Mouse (Mus musculus): Measurements from ENCODE around the gene Gm21981. TPM values are rescaled to one million over a fixed set of nuclear protein-coding genes. Genes with fewer than 3 reads are reported as not detected.

Gm21981 gene
- polyA plus RNA-seq (2015; fragmentation: Nextera tagmentation; extraction: Ambion mirVana), result 0.48 and 0.60 TPM in 2 replicates

- peak within 1 kb of the TSS; percentile 89 for H3K9ac ChIP-seq (replicated peaks; ENCODE audit: low read depth, low read length)
- peak within 1 kb of the TSS; percentile 40; the same call in 1 of the 2 replicates for H3K27ac ChIP-seq (ENCODE audit: low read length)
- H3K4me1 ChIP-seq (replicated peaks; ENCODE audit: control insufficient read depth, insufficient read depth, low read length), result peaks cover 14% of the 10 kb centered on the region
- H3K27me3 ChIP-seq (replicated peaks; ENCODE audit: control insufficient read depth, insufficient read depth, low read length), result peaks cover 3% of the 10 kb centered on the region; the same call in 1 of the 2 replicates
- H3K4me3 ChIP-seq (replicated peaks; ENCODE audit: low read length), result peak within 1 kb of the TSS; percentile 77
- WGBS, result 0% methylated on average over 3 of the region's 3 CpGs
- no peaks in the 10 kb centered on the region for H3K9me3 ChIP-seq (ENCODE audit: control insufficient read depth, low read length)
- H3K4me2 ChIP-seq (ENCODE audit: low read length), result peak within 1 kb of the TSS; percentile 81
- H3K36me3 ChIP-seq (ENCODE audit: control insufficient read depth, insufficient read depth), result no peaks in the 10 kb centered on the region
- no peak for ATAC-seq
Measured at GRCm38 (mm10) chr17:47694442-47694502, at the start of gene Gm21981. Gm21981 (minus strand) TSS chr17:47694455.

GRCm38 (mm10) chr17:47742991-47743734, 48.9 kb upstream of the Gm21981 start:
- H3K27me3 ChIP-seq (replicated peaks; ENCODE audit: control insufficient read depth, insufficient read depth, low read length), result peaks cover 15% of the 10 kb centered on the region
- H3K4me2 ChIP-seq (ENCODE audit: low read length), result no peak overlapping the region
- no peak overlapping the region for H3K9ac ChIP-seq (replicated peaks; ENCODE audit: low read depth, low read length)
- H3K36me3 ChIP-seq (ENCODE audit: control insufficient read depth, insufficient read depth), result no peaks in the 10 kb centered on the region
- no peak overlapping the region for H3K4me3 ChIP-seq (replicated peaks; ENCODE audit: low read length)
- peaks cover 5% of the 10 kb centered on the region; the same call in 1 of the 2 replicates for H3K9me3 ChIP-seq (ENCODE audit: control insufficient read depth, low read length)
- H3K4me1 ChIP-seq (replicated peaks; ENCODE audit: control insufficient read depth, insufficient read depth, low read length), result peaks cover 7% of the 10 kb centered on the region
- ATAC-seq, result no peak
- H3K27ac ChIP-seq (ENCODE audit: low read length), result no peak overlapping the region
- 51% methylated on average over 16 of the region's 16 CpGs for WGBS

- H3K9ac ChIP-seq (replicated peaks; ENCODE audit: low read depth, low read length), result no peak overlapping the region
- H3K9me3 ChIP-seq (ENCODE audit: control insufficient read depth, low read length), result peaks cover 5% of the 10 kb centered on the region; the same call in 1 of the 2 replicates
- H3K4me3 ChIP-seq (replicated peaks; ENCODE audit: low read length), result no peak overlapping the region
- H3K36me3 ChIP-seq (ENCODE audit: control insufficient read depth, insufficient read depth), result no peaks in the 10 kb centered on the region
- H3K27me3 ChIP-seq (replicated peaks; ENCODE audit: control insufficient read depth, insufficient read depth, low read length), result peaks cover 24% of the 10 kb centered on the region
- 62% methylated on average over 2 of the region's 2 CpGs for WGBS
- peaks cover 18% of the 10 kb centered on the region for H3K4me1 ChIP-seq (replicated peaks; ENCODE audit: control insufficient read depth, insufficient read depth, low read length)
- no peak for ATAC-seq
- no peak overlapping the region for H3K27ac ChIP-seq (ENCODE audit: low read length)
- H3K4me2 ChIP-seq (ENCODE audit: low read length), result no peak overlapping the region
Measured at GRCm38 (mm10) chr17:47740186-47740585, 45.9 kb upstream of the Gm21981 start.

GRCm38 (mm10) chr17:47738879-47739798, 44.9 kb upstream of the Gm21981 start:
- Histone ChIP-seq H3K9me3 (ENCODE audit: control insufficient read depth, low read length) (0 out of 2 replicates have a peak, but pooled peaks cover 3% of the 10 kb centered on the region), H3K36me3 (ENCODE audit: control insufficient read depth, insufficient read depth) (no peaks in the 10 kb centered on the region), H3K27ac (ENCODE audit: low read length) (no peak overlapping the region), H3K4me2 (ENCODE audit: low read length) (peak overlapping the region; percentile 96), H3K9ac (replicated peaks; ENCODE audit: low read depth, low read length) (no peak overlapping the region; the same call in 1 of the 2 replicates), H3K27me3 (replicated peaks; ENCODE audit: control insufficient read depth, insufficient read depth, low read length) (peaks cover 24% of the 10 kb centered on the region), H3K4me1 (replicated peaks; ENCODE audit: control insufficient read depth, insufficient read depth, low read length) (peaks cover 18% of the 10 kb centered on the region), H3K4me3 (replicated peaks; ENCODE audit: low read length) (peak overlapping the region; percentile 64; the same call in 1 of the 2 replicates)
- 9% methylated on average over 20 of the region's 20 CpGs for WGBS
- ATAC-seq, result no peak

GRCm38 (mm10) chr17:47738066-47738878, 44.0 kb upstream of the Gm21981 start:
- peak overlapping the region; percentile 64 for H3K4me3 ChIP-seq (replicated peaks; ENCODE audit: low read length)
- H3K27ac ChIP-seq (ENCODE audit: low read length), result no peak overlapping the region
- no peaks in the 10 kb centered on the region for H3K36me3 ChIP-seq (ENCODE audit: control insufficient read depth, insufficient read depth)
- ATAC-seq, result peak; percentile 12; the same call in 1 of the 2 replicates
- H3K4me2 ChIP-seq (ENCODE audit: low read length), result peak overlapping the region; percentile 96
- H3K4me1 ChIP-seq (replicated peaks; ENCODE audit: control insufficient read depth, insufficient read depth, low read length), result peaks cover 18% of the 10 kb centered on the region
- 0 out of 2 replicates have a peak, but pooled peaks cover 3% of the 10 kb centered on the region for H3K9me3 ChIP-seq (ENCODE audit: control insufficient read depth, low read length)
- under 1% methylated on average over 53 of the region's 61 CpGs for WGBS
- H3K9ac ChIP-seq (replicated peaks; ENCODE audit: low read depth, low read length), result peak overlapping the region; percentile 37
- peaks cover 24% of the 10 kb centered on the region for H3K27me3 ChIP-seq (replicated peaks; ENCODE audit: control insufficient read depth, insufficient read depth, low read length)

GRCm38 (mm10) chr17:47737271-47738065, 43.2 kb upstream of the Gm21981 start:
- H3K9ac ChIP-seq (replicated peaks; ENCODE audit: low read depth, low read length), result peak overlapping the region; percentile 54
- H3K36me3 ChIP-seq (ENCODE audit: control insufficient read depth, insufficient read depth), result no peaks in the 10 kb centered on the region
- peaks cover 18% of the 10 kb centered on the region for H3K4me1 ChIP-seq (replicated peaks; ENCODE audit: control insufficient read depth, insufficient read depth, low read length)
- peak overlapping the region; percentile 64 for H3K4me3 ChIP-seq (replicated peaks; ENCODE audit: low read length)
- peak overlapping the region; percentile 96 for H3K4me2 ChIP-seq (ENCODE audit: low read length)
- ATAC-seq, result peak; percentile 65
- H3K9me3 ChIP-seq (ENCODE audit: control insufficient read depth, low read length), result 0 out of 2 replicates have a peak, but pooled peaks cover 3% of the 10 kb centered on the region
- no peak overlapping the region for H3K27ac ChIP-seq (ENCODE audit: low read length)
- peaks cover 24% of the 10 kb centered on the region for H3K27me3 ChIP-seq (replicated peaks; ENCODE audit: control insufficient read depth, insufficient read depth, low read length)
- 1% methylated on average over 57 of the region's 60 CpGs for WGBS

- peak within 1 kb of the TSS; percentile 54 for H3K9ac ChIP-seq (replicated peaks; ENCODE audit: low read depth, low read length)
- H3K27ac ChIP-seq (ENCODE audit: low read length), result no peak within 1 kb of the TSS
- WGBS, result under 1% methylated on average over 46 of the region's 47 CpGs
- peaks cover 18% of the 10 kb centered on the region for H3K4me1 ChIP-seq (replicated peaks; ENCODE audit: control insufficient read depth, insufficient read depth, low read length)
- 0 out of 2 replicates have a peak, but pooled peaks cover 3% of the 10 kb centered on the region for H3K9me3 ChIP-seq (ENCODE audit: control insufficient read depth, low read length)
- peak within 1 kb of the TSS; percentile 64 for H3K4me3 ChIP-seq (replicated peaks; ENCODE audit: low read length)
- peaks cover 24% of the 10 kb centered on the region for H3K27me3 ChIP-seq (replicated peaks; ENCODE audit: control insufficient read depth, insufficient read depth, low read length)
- ATAC-seq, result peak; percentile 91
- H3K4me2 ChIP-seq (ENCODE audit: low read length), result peak within 1 kb of the TSS; percentile 96
- no peaks in the 10 kb centered on the region for H3K36me3 ChIP-seq (ENCODE audit: control insufficient read depth, insufficient read depth)
Measured at GRCm38 (mm10) chr17:47736856-47737255, 42.6 kb upstream of the Gm21981 start, which contains the start of gene Tfeb. Tfeb (plus strand) TSS chr17:47737030.

GRCm38 (mm10) chr17:47735553-47736100, 41.4 kb upstream of the Gm21981 start:
- Histone ChIP-seq H3K36me3 (ENCODE audit: control insufficient read depth, insufficient read depth) (no peaks in the 10 kb centered on the region), H3K4me2 (ENCODE audit: low read length) (no peak overlapping the region), H3K4me1 (replicated peaks; ENCODE audit: control insufficient read depth, insufficient read depth, low read length) (peaks cover 18% of the 10 kb centered on the region), H3K9me3 (ENCODE audit: control insufficient read depth, low read length) (0 out of 2 replicates have a peak, but pooled peaks cover 3% of the 10 kb centered on the region), H3K27me3 (replicated peaks; ENCODE audit: control insufficient read depth, insufficient read depth, low read length) (peaks cover 24% of the 10 kb centered on the region), H3K9ac (replicated peaks; ENCODE audit: low read depth, low read length) (no peak overlapping the region), H3K27ac (ENCODE audit: low read length) (no peak overlapping the region), H3K4me3 (replicated peaks; ENCODE audit: low read length) (no peak overlapping the region)
- no peak for ATAC-seq
- 76% methylated on average over 14 of the region's 14 CpGs for WGBS
